Mouse (Mus musculus): ENCODE data around the gene Gm20388. TPM values are rescaled to one million over a fixed set of nuclear protein-coding genes. Genes with fewer than 3 reads are reported as not detected.

The Gm20388 gene
- total RNA-seq, 2 experiments from 2014 or later = 6.8 to 7.8 TPM

DNA sequence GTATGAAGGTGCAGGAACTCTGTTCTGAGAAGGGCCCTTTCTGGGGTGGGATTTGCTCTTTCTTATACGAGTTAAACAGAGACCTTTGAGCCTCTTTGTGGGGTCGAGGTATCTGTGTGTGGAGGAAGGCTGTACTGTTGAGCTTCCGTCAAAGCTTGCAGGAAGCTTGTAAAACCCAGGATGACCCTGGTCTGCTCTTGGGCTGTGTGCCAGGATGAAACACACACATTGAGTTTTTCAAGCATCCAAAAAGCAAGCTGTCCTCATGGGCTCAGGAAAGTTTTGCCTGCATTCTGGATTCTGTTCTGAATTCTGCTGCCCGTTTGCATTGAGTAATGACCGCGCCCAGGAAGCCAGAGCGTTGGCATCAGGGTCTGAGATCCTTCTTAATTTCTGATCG, 4353.4 kb downstream of the Gm20388 start:
- no peak for DNase-seq
- intact Hi-C loops (cut with DNase I) = no loop called here

DNA sequence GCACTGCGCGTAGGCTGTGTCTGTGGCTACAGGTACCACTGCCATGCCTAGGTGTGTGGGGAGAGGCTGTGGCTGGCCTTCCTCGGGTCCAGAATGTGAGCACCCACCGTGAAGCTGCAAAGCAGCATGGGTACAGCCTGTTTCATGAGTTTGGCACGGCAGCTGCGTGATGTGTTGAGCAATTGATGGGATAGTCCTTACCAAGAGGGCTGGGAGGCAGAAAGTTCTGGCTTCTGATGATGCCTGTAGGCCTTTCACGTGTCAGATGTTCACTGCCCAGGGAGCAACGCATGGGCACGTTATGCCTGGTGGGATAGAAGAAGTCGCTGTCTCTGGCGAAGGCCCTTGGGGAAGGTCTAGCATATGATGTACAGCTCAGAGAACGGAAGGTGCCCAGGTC, 4354.0 kb downstream of the Gm20388 start:
- no peak for DNase-seq
- intact Hi-C loops (cut with DNase I) = no loop called here

GRCm38 (mm10) chr8:124265130-124265529, 4354.5 kb downstream of the Gm20388 start:
- DNase-seq = no peak
- intact Hi-C loops (cut with DNase I) = no loop called here

DNA sequence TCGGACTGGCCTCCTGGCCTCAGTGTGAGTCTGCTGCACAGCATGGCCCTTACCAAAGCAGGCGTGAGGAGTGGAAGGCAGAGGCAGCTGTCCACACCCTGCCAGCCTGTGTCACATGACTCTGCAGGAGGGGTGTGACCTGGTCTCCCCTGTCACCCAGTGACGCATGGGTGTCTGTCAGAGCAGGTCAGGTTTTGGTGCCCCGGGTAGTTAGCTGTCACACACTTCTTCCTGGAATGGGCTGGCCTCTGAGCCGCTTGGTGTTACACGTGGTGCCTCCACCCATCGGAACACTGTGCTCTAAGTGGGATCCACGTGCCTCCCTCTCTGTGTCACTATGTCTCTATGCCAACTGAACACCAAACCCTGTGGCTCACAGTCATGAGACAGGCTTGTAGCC, 4355.2 kb downstream of the Gm20388 start:
- DNase-seq = no peak
- intact Hi-C loops (cut with DNase I) = no loop called here

DNA sequence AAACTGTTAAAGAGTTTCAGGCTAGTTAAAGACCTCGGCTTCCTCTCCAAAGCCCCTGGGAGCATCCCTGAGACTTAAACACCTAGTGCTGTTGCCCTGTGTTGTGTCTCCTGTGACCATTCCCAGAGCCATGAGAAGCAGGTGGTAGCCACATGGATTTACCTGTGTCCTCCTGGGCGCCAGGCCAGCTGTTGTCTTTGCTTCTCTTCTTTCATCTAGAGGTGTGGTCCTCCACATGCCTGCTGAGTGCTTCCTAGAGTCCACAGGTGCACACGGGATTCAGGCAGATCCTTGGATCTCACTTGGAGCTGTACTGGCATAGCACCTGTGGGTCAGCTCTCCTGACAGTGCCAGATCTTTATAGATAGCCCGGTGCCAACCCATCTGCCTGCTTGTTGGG, 4356.6 kb downstream of the Gm20388 start:
- no peak for DNase-seq
- intact Hi-C loops (cut with DNase I) = no loop called here

DNA sequence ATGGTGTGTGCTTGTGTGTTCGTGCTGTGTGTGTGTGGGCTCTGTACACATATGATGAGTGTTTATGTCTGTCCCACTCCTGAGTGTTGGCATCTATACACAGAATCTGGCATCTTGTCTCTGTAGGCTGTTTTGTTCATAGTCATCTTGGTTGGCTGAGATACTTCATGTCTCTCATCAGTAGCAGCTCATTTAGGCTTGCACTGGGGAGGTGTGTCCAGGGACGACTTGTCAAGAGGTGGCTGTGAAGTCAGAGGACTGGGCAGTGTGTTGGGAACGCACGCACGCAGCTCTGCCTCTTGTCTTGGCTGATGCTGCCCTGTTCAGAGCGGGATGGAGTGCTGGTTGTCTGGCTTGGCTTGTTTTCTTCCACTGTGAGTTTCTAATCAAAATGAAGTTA, 4359.9 kb downstream of the Gm20388 start:
- no peak for DNase-seq
- intact Hi-C loops (cut with DNase I) = no loop called here

DNA sequence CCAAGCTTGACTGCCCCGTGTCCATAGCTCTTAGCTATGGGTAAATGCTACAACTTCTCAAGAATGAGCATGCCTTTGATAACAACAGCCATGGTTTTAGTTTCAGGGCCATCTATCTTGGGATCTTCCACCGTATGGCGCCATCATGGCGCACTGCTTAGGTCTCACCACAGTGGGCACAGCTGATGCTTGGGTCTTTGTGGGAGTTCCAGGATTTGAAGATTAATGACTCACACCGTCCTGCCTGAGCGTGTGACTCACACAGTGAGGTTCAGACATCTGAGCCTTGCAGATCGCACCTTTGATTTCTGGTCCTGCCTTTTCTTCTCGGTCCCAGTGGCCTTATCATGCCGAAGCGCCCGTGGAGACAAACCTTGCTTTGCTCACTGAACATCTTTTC, 4360.3 kb downstream of the Gm20388 start:
- no peak for DNase-seq
- intact Hi-C loops (cut with DNase I) = no loop called here

- no peak for DNase-seq
- intact Hi-C loops (cut with DNase I) = no loop called here
These were observed 4360.9 kb downstream of the Gm20388 start for GRCm38 (mm10) chr8:124271518-124271917.

GRCm38 (mm10) chr8:124272792-124273191, 4362.2 kb downstream of the Gm20388 start:
- no peak for DNase-seq
- intact Hi-C loops (cut with DNase I) = no loop called here

GRCm38 (mm10) chr8:124273606-124274218, 4363.1 kb downstream of the Gm20388 start:
- DNase-seq = no peak
- intact Hi-C loops (cut with DNase I) = no loop called here

- intact Hi-C loops (cut with DNase I) = no loop called here
- no peak for DNase-seq
These were observed 4363.9 kb downstream of the Gm20388 start for GRCm38 (mm10) chr8:124274441-124275120.

GRCm38 (mm10) chr8:124275377-124276071, 4364.9 kb downstream of the Gm20388 start:
- intact Hi-C loops (cut with DNase I) = no loop called here

DNA sequence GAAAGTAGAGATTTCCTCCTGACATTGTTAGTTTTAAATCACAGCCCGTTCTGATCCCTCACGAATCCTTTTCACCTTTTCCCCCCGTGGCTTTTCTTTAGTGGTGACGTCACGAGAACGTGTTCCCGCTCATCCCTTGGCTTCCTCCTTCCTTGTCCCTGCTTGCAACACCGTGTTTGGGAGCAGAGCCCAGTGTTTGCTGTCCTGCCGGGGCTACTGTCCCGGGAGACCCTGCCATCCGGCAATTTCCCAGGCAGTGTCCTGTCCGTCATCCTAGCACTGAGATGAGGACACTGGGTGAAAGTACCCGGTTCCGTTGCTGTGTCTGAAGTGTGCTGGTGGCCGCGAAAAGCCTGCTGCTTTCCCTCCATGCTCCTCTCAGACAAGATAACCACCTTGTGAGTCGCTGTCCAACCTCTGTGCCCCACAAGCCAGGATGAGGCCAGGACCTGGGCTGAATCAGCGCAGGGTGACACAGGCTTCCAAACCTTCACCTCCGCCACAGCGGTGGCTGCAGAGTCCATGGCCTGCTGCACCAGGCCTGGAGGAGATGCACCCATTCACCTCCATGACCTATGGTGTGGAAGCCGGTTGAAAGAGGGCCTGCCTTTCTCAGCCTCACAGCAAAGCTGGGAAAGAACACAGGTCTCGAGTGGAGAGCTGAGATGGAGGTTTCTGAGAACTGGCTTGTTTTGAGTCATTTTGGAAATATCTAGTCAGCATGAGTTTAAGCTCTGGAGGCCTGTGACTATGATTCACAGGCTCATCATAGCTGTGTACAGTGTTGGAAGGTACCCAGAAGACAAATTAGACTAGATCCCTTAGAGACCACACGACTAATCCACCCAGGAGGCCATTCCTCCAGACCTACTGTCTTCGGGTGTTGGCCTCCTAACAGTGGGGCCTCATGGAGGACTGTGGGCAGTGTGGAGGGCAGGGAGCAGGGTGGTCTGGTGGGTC, 4367.6 kb downstream of the Gm20388 start:
- intact Hi-C loops (cut with DNase I) = no loop called here

More at GRCm38 (mm10) chr8:124275377-124276071, 4364.9 kb downstream of the Gm20388 start:
- DNase-seq = no peak

GRCm38 (mm10) chr8:124278956-124279689, 4368.5 kb downstream of the Gm20388 start:
- DNase-seq = no peak
- intact Hi-C loops (cut with DNase I) = no loop called here

More for the DNA sequence above, 4367.6 kb downstream of the Gm20388 start:
- DNase-seq = peak; percentile 38 to 56

DNA sequence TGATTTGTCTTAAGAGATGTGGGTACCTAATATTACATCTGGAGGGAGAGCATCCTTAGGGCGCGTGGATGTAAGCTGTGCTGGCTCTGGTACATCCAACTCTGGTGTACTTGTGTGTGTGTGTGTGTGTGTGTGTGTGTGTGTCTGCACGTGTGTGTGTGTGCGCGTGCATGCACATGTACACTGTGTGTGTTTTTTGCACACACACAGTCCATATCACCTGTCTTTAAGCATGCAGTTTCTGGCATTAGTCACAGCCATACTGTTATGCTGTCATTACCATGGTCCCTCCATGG, 4369.0 kb downstream of the Gm20388 start:
- no peak for DNase-seq
- intact Hi-C loops (cut with DNase I) = no loop called here

DNA sequence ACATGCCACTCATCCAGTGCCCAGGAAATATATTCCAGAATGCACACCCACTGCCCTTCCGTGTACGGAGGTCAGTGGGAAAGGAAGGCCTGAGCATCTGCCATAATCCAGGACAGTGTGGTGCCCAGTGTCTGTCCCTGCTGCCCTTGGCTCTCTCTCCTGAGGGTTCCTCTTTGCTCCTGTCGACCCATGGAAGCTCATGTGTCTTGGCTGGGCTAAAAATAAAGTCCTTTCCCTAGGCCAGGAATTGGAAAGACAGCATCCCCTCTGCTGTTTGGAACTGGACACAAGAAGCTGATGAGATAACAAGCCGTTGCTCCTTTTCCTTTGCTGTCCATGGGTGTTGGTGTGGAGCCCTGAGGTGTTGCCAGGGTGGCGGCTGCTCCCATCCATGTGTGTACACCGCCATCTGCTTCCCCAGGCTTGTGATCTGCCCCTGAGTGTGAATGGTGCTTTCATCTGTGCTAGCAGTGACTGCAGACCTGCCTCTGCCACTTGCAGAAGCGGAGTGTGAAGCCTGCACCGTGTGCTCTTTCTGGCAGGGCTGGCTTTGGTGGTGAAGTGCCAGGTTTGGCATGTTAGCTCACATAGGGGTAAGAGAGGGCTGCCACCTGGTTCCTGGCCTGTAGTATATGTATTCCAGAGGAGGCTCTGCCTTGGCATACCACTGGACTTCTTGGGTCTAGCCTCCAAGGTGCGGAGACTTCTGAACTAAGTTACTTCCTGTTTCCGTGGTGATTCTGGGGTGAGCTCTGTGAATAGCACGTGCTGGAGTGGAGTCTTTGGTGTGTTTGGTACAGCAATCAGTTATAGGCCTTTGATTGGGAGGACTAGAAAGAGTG, 4371.3 kb downstream of the Gm20388 start:
- intact Hi-C loops (cut with DNase I) = no loop called here
- DNase-seq = no peak

DNA sequence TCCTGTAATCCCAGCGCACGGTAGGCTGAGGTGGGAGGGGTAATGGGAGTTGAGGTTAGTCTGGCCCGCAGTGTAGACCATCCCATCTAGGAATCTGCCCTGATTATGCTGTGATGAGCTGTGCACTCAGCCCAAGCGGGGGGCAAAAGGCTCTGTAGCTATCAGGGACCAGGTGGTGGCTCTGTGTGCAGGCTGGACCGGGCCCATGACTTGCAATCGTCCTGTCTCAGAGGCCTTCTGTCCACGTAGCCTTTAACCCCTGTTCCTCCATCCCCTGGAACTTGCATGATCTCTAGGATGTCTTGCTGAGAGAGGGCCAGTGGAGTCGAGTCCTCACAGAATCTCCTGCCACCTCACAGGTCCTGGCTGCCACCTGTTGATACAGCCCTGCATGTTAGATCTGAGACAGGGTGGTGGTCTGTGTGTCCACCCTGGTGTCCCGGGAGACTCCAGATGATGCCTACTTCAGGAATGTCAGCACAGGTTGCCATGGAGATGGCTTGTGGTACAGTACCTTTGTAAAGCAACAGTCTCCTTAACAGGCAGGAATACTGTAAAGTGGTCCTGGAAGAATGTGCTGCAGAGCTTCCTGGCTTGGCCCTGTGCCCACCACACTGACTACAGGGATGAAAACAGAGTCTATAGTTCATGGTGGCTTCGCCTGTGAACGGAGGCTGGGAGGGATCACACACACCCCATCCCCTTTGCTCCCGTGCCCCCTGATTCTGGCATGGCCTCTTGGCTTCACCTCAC, 4372.4 kb downstream of the Gm20388 start:
- intact Hi-C loops (cut with DNase I) = no loop called here
- DNase-seq = no peak

DNA sequence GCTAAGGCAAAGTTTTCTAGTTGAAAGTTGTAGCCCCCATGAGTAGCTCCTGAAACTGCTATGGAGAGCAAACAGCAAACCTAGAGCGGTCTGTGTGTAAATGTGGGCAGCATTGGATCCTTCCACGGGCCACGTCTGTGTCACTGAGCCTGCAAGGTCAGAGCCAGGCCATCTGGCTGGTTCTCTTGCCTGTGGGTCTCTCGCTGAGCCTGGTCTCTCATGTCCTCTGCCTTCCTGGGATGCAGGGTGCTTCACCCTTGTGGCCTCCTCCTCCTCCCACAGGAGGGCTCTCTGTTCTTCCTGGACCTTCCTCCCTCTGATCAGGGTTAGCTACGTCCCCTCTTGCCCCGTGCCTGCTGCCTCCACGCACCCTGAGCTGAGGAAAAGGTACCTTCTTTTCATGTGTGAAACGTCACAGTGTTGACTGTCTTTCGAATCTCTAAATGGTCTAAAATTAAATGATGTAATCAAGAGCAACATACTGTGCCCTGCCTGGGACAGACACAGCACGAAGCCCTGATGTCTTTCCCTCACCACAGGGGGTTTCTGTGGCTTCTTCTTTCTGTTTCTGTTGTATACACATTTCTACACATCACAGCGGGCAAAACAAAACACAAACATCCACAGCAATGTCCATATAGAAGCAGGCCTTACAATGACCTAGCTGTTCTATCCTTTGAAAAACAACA, 4373.1 kb downstream of the Gm20388 start:
- intact Hi-C loops (cut with DNase I) = no loop called here
- no peak for DNase-seq
